Mouse (Mus musculus) megakaryocyte, adult 5-6 weeks (primary cell): ENCODE measurements around the gene Grin2d. TPM values are rescaled to one million over a fixed set of nuclear protein-coding genes. Genes with fewer than 3 reads are reported as not detected.

ENCODE experiments used
- ATAC-seq: 2 replicates; pipeline ENCODE4 v1.8.0; 2016; ENCODE audit warnings: mild to moderate bottlenecking, inconsistent platforms; ENCODE audit not compliant: poor library complexity, severe bottlenecking
- total RNA-seq, 2 experiments: library from RNA; stranded (forward) in 1 of 2; stranded (reverse) in 1 of 2; fragments of 153-499, 151-499 nt in 1 of 2; fragments of 221-1000, 200-1000 nt in 1 of 2; gene quantifications; 2 replicates each; pipeline versions ENCODE4 v1.2.3 to v1.2.4; 2015 to 2017

Gene Grin2d
- total RNA-seq, 2 experiments from 2014 or later = 0.07 to 0.16 TPM

- no peak for ATAC-seq
Observed at GRCm38 (mm10) chr7:45785388-45786135, 92.6 kb downstream of the Grin2d start.

DNA sequence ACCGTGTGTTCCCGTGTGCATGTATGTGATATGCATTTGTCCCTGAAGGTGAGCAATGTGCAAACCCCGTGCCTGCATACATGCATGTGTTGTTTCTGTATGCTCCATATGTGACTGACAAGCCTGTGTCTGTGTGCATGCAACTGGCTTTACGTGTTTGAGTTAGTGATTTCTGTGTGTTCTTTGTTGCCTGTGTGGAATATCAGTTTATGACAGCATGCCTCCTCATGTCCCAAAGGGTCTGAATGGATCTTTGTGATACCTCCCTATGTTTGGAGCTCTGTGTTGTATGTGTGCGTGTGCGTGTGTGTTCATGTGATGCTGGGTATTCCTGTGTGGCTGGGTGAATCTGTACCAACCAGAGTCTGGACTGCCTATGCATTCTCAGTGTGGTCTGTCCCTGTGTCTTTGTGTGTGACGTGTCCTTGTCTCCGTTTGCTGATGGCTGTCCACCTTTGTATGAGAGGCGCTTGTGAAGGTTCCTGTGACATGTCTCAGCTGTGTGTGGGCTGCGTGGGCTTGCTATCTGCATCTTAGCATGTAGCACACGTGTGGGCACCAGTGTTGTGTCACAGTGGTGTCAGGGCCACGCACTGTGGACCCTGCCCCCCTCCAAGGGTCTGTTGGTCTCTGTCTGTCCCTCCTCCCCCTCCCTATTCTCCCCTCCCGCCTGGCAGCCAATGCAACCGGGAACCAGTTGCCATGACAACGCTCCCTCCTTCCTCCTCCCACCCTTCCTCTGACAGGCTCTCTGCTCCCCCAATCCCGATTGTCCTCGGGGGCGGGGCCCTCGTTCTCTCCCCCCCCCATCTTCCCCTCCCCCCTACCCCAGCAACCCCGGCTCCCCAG is 93.4 kb downstream of the Grin2d start, which contains the start of gene Sult2b1:
Gene Sult2b1 (minus strand): TSS at position 146 of the 849 bp plus-strand sequence.
- no peak for ATAC-seq

- ATAC-seq = peak; percentile 55
Observed at GRCm38 (mm10) chr7:45783511-45784091, 94.6 kb downstream of the Grin2d start, which contains the start of gene Lmtk3. Gene Lmtk3 (plus strand): TSS chr7:45783738.

- no peak for ATAC-seq
Observed at GRCm38 (mm10) chr7:45782271-45782670, 95.9 kb downstream of the Grin2d start.

Other genes with a start within 250 kb of the Grin2d start
- gene Mamstr, start 238.4 kb downstream of the Grin2d start, total RNA-seq (2015) = not detected in 2 replicates
- gene Mamstr, start 238.4 kb downstream of the Grin2d start, total RNA-seq (2017) = 0.53 TPM in 1 of 2 replicates, not detected in the other
- gene Fut2, start 212.0 kb downstream of the Grin2d start, total RNA-seq (2015) = not detected in 2 replicates
- not detected in 2 replicates for gene Fut2, start 212.0 kb downstream of the Grin2d start, total RNA-seq (2017)
- gene Ntn5, start 194.4 kb downstream of the Grin2d start, total RNA-seq (2015) = not detected in 2 replicates
- gene Ntn5, start 194.4 kb downstream of the Grin2d start, total RNA-seq (2017) = not detected in 2 replicates
- gene Sec1, start 184.0 kb downstream of the Grin2d start, total RNA-seq (2015) = not detected in 2 replicates
- not detected in 2 replicates for gene Sec1, start 184.0 kb downstream of the Grin2d start, total RNA-seq (2017)
- not detected in 2 replicates for gene Car11, start 178.5 kb downstream of the Grin2d start, total RNA-seq (2015)
- not detected in 2 replicates for gene Car11, start 178.5 kb downstream of the Grin2d start, total RNA-seq (2017)
- 3.3 and 4.1 TPM in 2 replicates for gene Dbp, start 173.3 kb downstream of the Grin2d start, total RNA-seq (2015)
- gene Dbp, start 173.3 kb downstream of the Grin2d start, total RNA-seq (2017) = 3.9 and 5.9 TPM in 2 replicates
- 1,249 and 1,272 TPM in 2 replicates for gene Rpl18, start 162.9 kb downstream of the Grin2d start, total RNA-seq (2015)
- gene Rpl18, start 162.9 kb downstream of the Grin2d start, total RNA-seq (2017) = 1,058 and 1,261 TPM in 2 replicates
- gene Sphk2, start 160.4 kb downstream of the Grin2d start, total RNA-seq (2015) = 14.6 and 21.2 TPM in 2 replicates
- 13.7 and 15.7 TPM in 2 replicates for gene Sphk2, start 160.4 kb downstream of the Grin2d start, total RNA-seq (2017)
- 0.18 and 0.29 TPM in 2 replicates for gene Fam83e, start 157.2 kb downstream of the Grin2d start, total RNA-seq (2015)
- 0.12 and 0.22 TPM in 2 replicates for gene Fam83e, start 157.2 kb downstream of the Grin2d start, total RNA-seq (2017)
- not detected in 2 replicates for gene Spaca4, start 152.6 kb downstream of the Grin2d start, total RNA-seq (2015)
- not detected in 2 replicates for gene Spaca4, start 152.6 kb downstream of the Grin2d start, total RNA-seq (2017)
- gene Lmtk3, start 94.6 kb downstream of the Grin2d start, total RNA-seq (2015) = 0.09 TPM in 1 of 2 replicates, not detected in the other
- gene Lmtk3, start 94.6 kb downstream of the Grin2d start, total RNA-seq (2017) = not detected in 2 replicates
- not detected in 2 replicates for gene Sult2b1, start 93.7 kb downstream of the Grin2d start, total RNA-seq (2015)
- gene Sult2b1, start 93.7 kb downstream of the Grin2d start, total RNA-seq (2017) = not detected in 2 replicates
- gene Cyth2, start 63.8 kb downstream of the Grin2d start, total RNA-seq (2015) = 23.9 and 28.1 TPM in 2 replicates
- 41.4 and 44.2 TPM in 2 replicates for gene Cyth2, start 63.8 kb downstream of the Grin2d start, total RNA-seq (2017)
- not detected in 2 replicates for gene Kcnj14, start 53.6 kb downstream of the Grin2d start, total RNA-seq (2015)
- 0.16 TPM in 1 of 2 replicates, not detected in the other for gene Kcnj14, start 53.6 kb downstream of the Grin2d start, total RNA-seq (2017)
- 3.5 and 6.5 TPM in 2 replicates for gene Grwd1, start 47.4 kb downstream of the Grin2d start, total RNA-seq (2015)
- 2.6 and 3.9 TPM in 2 replicates for gene Grwd1, start 47.4 kb downstream of the Grin2d start, total RNA-seq (2017)
- gene Kdelr1, start 5.6 kb downstream of the Grin2d start, total RNA-seq (2015) = 144 and 148 TPM in 2 replicates
- gene Kdelr1, start 5.6 kb downstream of the Grin2d start, total RNA-seq (2017) = 70.0 and 72.5 TPM in 2 replicates
- gene Syngr4, start 18.3 kb upstream of the Grin2d start, total RNA-seq (2015) = 1.2 and 1.4 TPM in 2 replicates
- gene Syngr4, start 18.3 kb upstream of the Grin2d start, total RNA-seq (2017) = not detected in 2 replicates
- gene Tmem143, start 18.6 kb upstream of the Grin2d start, total RNA-seq (2015) = 1.9 and 8.0 TPM in 2 replicates
- gene Tmem143, start 18.6 kb upstream of the Grin2d start, total RNA-seq (2017) = 5.8 TPM in 2 replicates
- 661 and 761 TPM in 2 replicates for gene Emp3, start 43.0 kb upstream of the Grin2d start, total RNA-seq (2015)
- 564 and 565 TPM in 2 replicates for gene Emp3, start 43.0 kb upstream of the Grin2d start, total RNA-seq (2017)
- gene Ccdc114, start 45.7 kb upstream of the Grin2d start, total RNA-seq (2015) = 0.84 and 3.3 TPM in 2 replicates
- gene Ccdc114, start 45.7 kb upstream of the Grin2d start, total RNA-seq (2017) = 3.2 and 3.4 TPM in 2 replicates
- not detected in 2 replicates for gene Abcc6, start 151.9 kb upstream of the Grin2d start, total RNA-seq (2015)
- not detected in 2 replicates for gene Abcc6, start 151.9 kb upstream of the Grin2d start, total RNA-seq (2017)
- gene Nomo1, start 155.3 kb upstream of the Grin2d start, total RNA-seq (2015) = 11.9 and 12.5 TPM in 2 replicates
- gene Nomo1, start 155.3 kb upstream of the Grin2d start, total RNA-seq (2017) = 15.4 and 16.9 TPM in 2 replicates
- gene Kcnj11, start 222.4 kb upstream of the Grin2d start, total RNA-seq (2015) = not detected in 2 replicates
- gene Kcnj11, start 222.4 kb upstream of the Grin2d start, total RNA-seq (2017) = not detected in 2 replicates